Mouse (Mus musculus) limb, embryonic 11.5 days (tissue): Measurements from ENCODE around the gene Mthfd2. TPM values are rescaled to one million over a fixed set of nuclear protein-coding genes. Genes with fewer than 3 reads are reported as not detected.

Source experiments
- ATAC-seq: fragments of 200-750 bp; cut with Nextera tagmentation; 2 replicates; pipeline ENCODE4 v1.8.0; 2017; ENCODE audit warnings: low read depth; ENCODE audit not compliant: insufficient number of reproducible peaks, low FRiP score, low TSS enrichment
- DNase-seq: peaks from one replicate; pipeline ENCODE4 v3.0.0-alpha.2; 2015; ENCODE audit warnings: low spot score
- H3K27ac ChIP-seq: fragments of 300-500 bp; sonication (generic); replicated peaks from 2 replicates; pipeline ENCODE4 v1.5.1; 2014; ENCODE audit warnings: low read depth, mild to moderate bottlenecking, low read length
- H3K27me3 ChIP-seq: fragments of 300-500 bp; sonication (generic); 2 replicates; pipeline ENCODE4 v1.6.1; 2014; ENCODE audit warnings: mild to moderate bottlenecking, low read length, mixed read lengths; ENCODE audit not compliant: control insufficient read depth, insufficient read depth
- H3K36me3 ChIP-seq: fragments of 300-500 bp; sonication (generic); 2 replicates; pipeline ENCODE4 v1.6.1; 2014; ENCODE audit warnings: mild to moderate bottlenecking, low read length, moderate library complexity, mixed read lengths; ENCODE audit not compliant: control insufficient read depth, insufficient read depth
- H3K4me1 ChIP-seq: fragments of 300-500 bp; sonication (generic); 2 replicates; pipeline ENCODE4 v1.6.1; 2014; ENCODE audit warnings: low read length, mixed read lengths; ENCODE audit not compliant: control insufficient read depth, insufficient read depth
- H3K4me2 ChIP-seq: fragments of 300-500 bp; sonication (generic); 2 replicates; pipeline ENCODE4 v1.6.1; 2014; ENCODE audit warnings: low read depth, mild to moderate bottlenecking, moderate library complexity; ENCODE audit not compliant: severe bottlenecking
- H3K4me3 ChIP-seq: fragments of 300-500 bp; sonication (generic); 2 replicates; pipeline ENCODE4 v1.5.1; 2014; ENCODE audit warnings: low read depth, low read length
- H3K9ac ChIP-seq: fragments of 300-500 bp; sonication (generic); 2 replicates; pipeline ENCODE4 v1.6.1; 2014; ENCODE audit warnings: mild to moderate bottlenecking, low read length
- H3K9me3 ChIP-seq: fragments of 300-500 bp; sonication (generic); 2 replicates; pipeline ENCODE4 v1.6.1; 2016; ENCODE audit warnings: low read length; ENCODE audit not compliant: control insufficient read depth
- WGBS: fragments of 180-500 bp; shearing (Covaris S2); extraction: QIAGEN DNeasy Blood & Tissue Kit; methylation state at CpG from one replicate; pipeline ENCODE4 v1.1.7; 2014; 5-methylcytosine and 5-hydroxymethylcytosine counted together
- polyA plus RNA-seq: library from polyadenylated mRNA; unstranded; fragments of >200 nt; fragmentation: Nextera tagmentation; extraction: Ambion mirVana; gene quantifications from 2 replicates; pipeline ENCODE4 v1.2.1, GENCODE M21; 2014

The Mthfd2 gene
- polyA plus RNA-seq, 1 experiment from 2014 or later: 59.9 TPM

GRCm38 (mm10) chr6:83323652-83324419 is 1.9 kb downstream of the Mthfd2 start:
- Histone ChIP-seq H3K27ac (no peak overlapping the region), H3K27me3 (no peaks in the 10 kb centered on the region), H3K36me3 (no peaks in the 10 kb centered on the region), H3K4me1 (peaks cover 6% of the 10 kb centered on the region), H3K9ac (no peak overlapping the region), H3K9me3 (no peaks in the 10 kb centered on the region), H3K4me3 (no peak overlapping the region), H3K4me2 (no peak overlapping the region)
- ATAC-seq: no peak
- DNase-seq: no peak
- 68% methylated on average over 8 of the region's 8 CpGs for WGBS

GRCm38 (mm10) chr6:83322794-83323193 is 2.9 kb downstream of the Mthfd2 start:
- DNase-seq: no peak
- no peak overlapping the region for H3K27ac ChIP-seq
- WGBS: 83% methylated on average over 2 of the region's 2 CpGs
- no peaks in the 10 kb centered on the region for H3K9me3 ChIP-seq
- no peaks in the 10 kb centered on the region for H3K36me3 ChIP-seq
- no peak overlapping the region for H3K9ac ChIP-seq
- H3K4me2 ChIP-seq: no peak overlapping the region
- ATAC-seq: no peak
- no peaks in the 10 kb centered on the region for H3K27me3 ChIP-seq
- H3K4me1 ChIP-seq: peaks cover 6% of the 10 kb centered on the region
- H3K4me3 ChIP-seq: no peak overlapping the region

- Histone ChIP-seq H3K9ac (no peak overlapping the region), H3K9me3 (no peaks in the 10 kb centered on the region), H3K36me3 (no peaks in the 10 kb centered on the region), H3K4me3 (no peak overlapping the region), H3K4me2 (no peak overlapping the region), H3K27me3 (no peaks in the 10 kb centered on the region), H3K4me1 (peaks cover 3% of the 10 kb centered on the region), H3K27ac (no peak overlapping the region)
- no peak for ATAC-seq
- DNase-seq: no peak
- 65% methylated on average over 1 of the region's 1 CpGs for WGBS
Observed at GRCm38 (mm10) chr6:83321927-83322326, 3.8 kb downstream of the Mthfd2 start.

- peak overlapping the region; percentile 85 for H3K9ac ChIP-seq
- H3K27me3 ChIP-seq: no peaks in the 10 kb centered on the region
- ATAC-seq: peak; percentile 96
- peaks cover 3% of the 10 kb centered on the region; the same call in 1 of the 2 replicates for H3K4me1 ChIP-seq
- DNase-seq: peak; percentile 90
- no peak overlapping the region for H3K27ac ChIP-seq
- H3K36me3 ChIP-seq: peaks cover 4% of the 10 kb centered on the region
- peak overlapping the region; percentile 70 for H3K4me2 ChIP-seq
- WGBS: under 1% methylated on average over 51 of the region's 52 CpGs
- H3K4me3 ChIP-seq: peak overlapping the region; percentile 93
- H3K9me3 ChIP-seq: no peaks in the 10 kb centered on the region
Observed at GRCm38 (mm10) chr6:83317108-83317741, 8.5 kb downstream of the Mthfd2 start.

- ATAC-seq (no peak), DNase-seq (peak; percentile 68)
- H3K27me3 ChIP-seq: no peaks in the 10 kb centered on the region
- no peak overlapping the region for H3K27ac ChIP-seq
- no peaks in the 10 kb centered on the region for H3K9me3 ChIP-seq
- peak overlapping the region; percentile 70 for H3K4me2 ChIP-seq
- H3K4me1 ChIP-seq: peaks cover 3% of the 10 kb centered on the region; the same call in 1 of the 2 replicates
- H3K9ac ChIP-seq: no peak overlapping the region
- 0 out of 2 replicates have a peak overlapping the region, but pooled peaks have one; percentile 19 for H3K4me3 ChIP-seq
- WGBS: 2% methylated on average over 10 of the region's 10 CpGs
- H3K36me3 ChIP-seq: peaks cover 8% of the 10 kb centered on the region
Observed at GRCm38 (mm10) chr6:83316022-83316421, 9.7 kb downstream of the Mthfd2 start.

GRCm38 (mm10) chr6:83315293-83315692 is 10.4 kb downstream of the Mthfd2 start:
- Histone ChIP-seq H3K4me2 (no peak overlapping the region), H3K4me3 (no peak overlapping the region), H3K27ac (no peak overlapping the region), H3K9me3 (no peaks in the 10 kb centered on the region), H3K4me1 (peaks cover 3% of the 10 kb centered on the region; the same call in 1 of the 2 replicates), H3K27me3 (no peaks in the 10 kb centered on the region), H3K36me3 (peaks cover 9% of the 10 kb centered on the region), H3K9ac (no peak overlapping the region)
- ATAC-seq: no peak
- DNase-seq: no peak

- 91% methylated on average over 8 of the region's 8 CpGs for WGBS
- peaks cover 17% of the 10 kb centered on the region for H3K36me3 ChIP-seq
- no peak for ATAC-seq
- H3K4me1 ChIP-seq: peaks cover 3% of the 10 kb centered on the region; the same call in 1 of the 2 replicates
- DNase-seq: no peak
- no peak overlapping the region for H3K4me2 ChIP-seq
- no peak overlapping the region for H3K9ac ChIP-seq
- no peaks in the 10 kb centered on the region for H3K27me3 ChIP-seq
- no peak overlapping the region for H3K4me3 ChIP-seq
- H3K9me3 ChIP-seq: no peaks in the 10 kb centered on the region
- no peak overlapping the region for H3K27ac ChIP-seq
Observed at GRCm38 (mm10) chr6:83312514-83312913, 13.2 kb downstream of the Mthfd2 start.

- ATAC-seq (no peak), DNase-seq (no peak)
- peaks cover 17% of the 10 kb centered on the region for H3K36me3 ChIP-seq
- H3K9ac ChIP-seq: no peak overlapping the region
- 90% methylated on average over 7 of the region's 7 CpGs for WGBS
- H3K4me2 ChIP-seq: no peak overlapping the region
- H3K9me3 ChIP-seq: no peaks in the 10 kb centered on the region
- H3K4me3 ChIP-seq: no peak overlapping the region
- H3K27ac ChIP-seq: no peak overlapping the region
- peaks cover 3% of the 10 kb centered on the region; the same call in 1 of the 2 replicates for H3K4me1 ChIP-seq
- H3K27me3 ChIP-seq: no peaks in the 10 kb centered on the region
Observed at GRCm38 (mm10) chr6:83312021-83312420, 13.7 kb downstream of the Mthfd2 start.
